Mouse (Mus musculus): ENCODE results near the gene Xrn2.
"Not testable (repeated sequence)": the region's sequence is repeated elsewhere in the genome, so short reads cannot be mapped to it uniquely, and the experiment has no call there.

The Xrn2 gene

GRCm38 (mm10) chr2:147012623-147013184 is at the start of gene Xrn2:
Xrn2 (plus strand) TSS chr2:147012996.
- peak; percentile 89 for DNase-seq (ENCODE audit: low read depth)

- no peak for DNase-seq (ENCODE audit: low read depth)
These were observed 37.8 kb upstream of the Xrn2 start for GRCm38 (mm10) chr2:146975024-146975423.

- no peak for DNase-seq (ENCODE audit: low read depth)
These were observed 37.3 kb upstream of the Xrn2 start for GRCm38 (mm10) chr2:146975453-146976028.

GRCm38 (mm10) chr2:146982786-146983185 is 30.0 kb upstream of the Xrn2 start:
- no peak for DNase-seq (ENCODE audit: low read depth)

GRCm38 (mm10) chr2:146984831-146985230 is 28.0 kb upstream of the Xrn2 start:
- DNase-seq (ENCODE audit: low read depth): no peak

GRCm38 (mm10) chr2:146985807-146986206 is 27.0 kb upstream of the Xrn2 start:
- no peak for DNase-seq (ENCODE audit: low read depth)

GRCm38 (mm10) chr2:146986429-146986828 is 26.4 kb upstream of the Xrn2 start:
- no peak for DNase-seq (ENCODE audit: low read depth)

- DNase-seq (ENCODE audit: low read depth): no peak
These were observed 5.5 kb upstream of the Xrn2 start for GRCm38 (mm10) chr2:147007265-147007664.

GRCm38 (mm10) chr2:147009084-147009483 is 3.7 kb upstream of the Xrn2 start:
- no peak for DNase-seq (ENCODE audit: low read depth)

- DNase-seq (ENCODE audit: low read depth): no peak
These were observed 2.7 kb upstream of the Xrn2 start for GRCm38 (mm10) chr2:147010141-147010540.

GRCm38 (mm10) chr2:147010952-147011351 is 1.8 kb upstream of the Xrn2 start:
- no peak for DNase-seq (ENCODE audit: low read depth)

GRCm38 (mm10) chr2:147011474-147012140 is 1.2 kb upstream of the Xrn2 start:
- no peak for DNase-seq (ENCODE audit: low read depth)

GRCm38 (mm10) chr2:147012141-147012622 is 614 bp upstream of the Xrn2 start:
- DNase-seq (ENCODE audit: low read depth): no peak

- DNase-seq (ENCODE audit: low read depth): peak; percentile 55
These were observed 586 bp downstream of the Xrn2 start for GRCm38 (mm10) chr2:147013194-147013969.

GRCm38 (mm10) chr2:147014101-147014886 is 1.5 kb downstream of the Xrn2 start:
- DNase-seq (ENCODE audit: low read depth): no peak

GRCm38 (mm10) chr2:147022041-147022440 is 9.2 kb downstream of the Xrn2 start:
- DNase-seq (ENCODE audit: low read depth): not testable (repeated sequence)

GRCm38 (mm10) chr2:147023067-147023466 is 10.3 kb downstream of the Xrn2 start:
- no peak for DNase-seq (ENCODE audit: low read depth)

- no peak for DNase-seq (ENCODE audit: low read depth)
These were observed 10.8 kb downstream of the Xrn2 start for GRCm38 (mm10) chr2:147023560-147023959.

GRCm38 (mm10) chr2:147033065-147033464 is 20.3 kb downstream of the Xrn2 start:
- no peak for DNase-seq (ENCODE audit: low read depth)

- DNase-seq (ENCODE audit: low read depth): no peak
These were observed 23.1 kb downstream of the Xrn2 start for GRCm38 (mm10) chr2:147035864-147036263.

GRCm38 (mm10) chr2:147047051-147047450 is 34.3 kb downstream of the Xrn2 start:
- DNase-seq (ENCODE audit: low read depth): no peak

All from c-Kit-positive CD71-positive TER-119-negative erythroid progenitor cells, embryonic 14.5 days (primary cell).